Mouse (Mus musculus) CH12.LX (cell line): ENCODE measurements around the gene Col24a1. TPM values are rescaled to one million over a fixed set of nuclear protein-coding genes. Genes with fewer than 3 reads are reported as not detected.

Experiments used
- DNase-seq: peaks from one replicate; pipeline ENCODE4 v3.0.0-alpha.2; 2013; ENCODE audit errors: extremely low read depth
- H3K27ac ChIP-seq: 2 replicates; pipeline ENCODE4 v1.5.1; 2012; ENCODE audit warnings: low read depth, mild to moderate bottlenecking, control low read depth, moderate library complexity; ENCODE audit not compliant: insufficient read depth
- H3K27me3 ChIP-seq: replicated peaks from 2 replicates; pipeline ENCODE3; 2012; ENCODE audit warnings: inconsistent platforms
- H3K36me3 ChIP-seq, 2 experiments: replicated peaks in 1 of 2; 2 replicates each; pipeline versions ENCODE3 to v1.6.1; 2012; ENCODE audit warnings: inconsistent platforms in 1 of 2, low read length in 1 of 2, mild to moderate bottlenecking in 1 of 2, mixed read lengths in 1 of 2, moderate library complexity in 1 of 2; ENCODE audit not compliant: control insufficient read depth in 1 of 2, insufficient read depth in 1 of 2
- H3K4me1 ChIP-seq, 2 experiments: 2 replicates each; pipeline ENCODE4 v1.6.1; 2012; ENCODE audit warnings: inconsistent platforms in 1 of 2, moderate library complexity in 1 of 2; ENCODE audit not compliant: insufficient read depth in 2 of 2, control insufficient read depth in 1 of 2
- H3K4me2 ChIP-seq: 2 replicates; pipeline ENCODE4 v1.6.1; 2012; ENCODE audit warnings: low read depth, mild to moderate bottlenecking, control low read depth; ENCODE audit not compliant: poor library complexity, insufficient read depth, severe bottlenecking
- H3K4me3 ChIP-seq, 3 experiments: fragments of 150-350 bp in 1 of 3; sonication (generic) in 1 of 3; replicated peaks in 1 of 3; 2 replicates each; pipeline versions ENCODE3 to v1.5.1; 2011 to 2012; ENCODE audit warnings: low read depth in 2 of 3, low read length in 2 of 3, mild to moderate bottlenecking in 2 of 3, moderate library complexity in 2 of 3, control low read depth in 1 of 3, improper control_type of control experiment in 1 of 3, inconsistent platforms in 1 of 3, mixed read lengths in 1 of 3; ENCODE audit not compliant: poor library complexity in 1 of 3
- H3K79me2 ChIP-seq: replicated peaks from 2 replicates; pipeline ENCODE4 v1.6.1; 2012; ENCODE audit warnings: mild to moderate bottlenecking, moderate library complexity; ENCODE audit not compliant: control insufficient read depth, poor library complexity, insufficient read depth, severe bottlenecking; ENCODE audit errors: extremely low read depth
- H3K9ac ChIP-seq: 2 replicates; pipeline ENCODE4 v1.6.1; 2012; ENCODE audit warnings: low read depth, mild to moderate bottlenecking, control low read depth, moderate library complexity; ENCODE audit not compliant: insufficient read depth
- H3K9me3 ChIP-seq: replicated peaks from 2 replicates; pipeline ENCODE3; 2012; ENCODE audit warnings: low read length, inconsistent platforms, mixed read lengths
- BHLHE40 ChIP-seq: IDR thresholded peaks from 2 replicates; pipeline ENCODE4 v1.6.1; 2011; ENCODE audit warnings: mild to moderate bottlenecking, low read depth, low read length, improper control_type of control experiment
- CHD1 ChIP-seq: IDR thresholded peaks from 2 replicates; pipeline ENCODE4 v1.6.1; 2012; ENCODE audit warnings: low read depth, low read length, improper control_type of control experiment, inconsistent platforms
- CHD2 ChIP-seq: IDR thresholded peaks from 2 replicates; pipeline ENCODE4 v1.6.1; 2011; ENCODE audit warnings: low read length, improper control_type of control experiment
- CTCF ChIP-seq, 2 experiments: IDR thresholded peaks in 1 of 2; conservative IDR thresholded peaks in 1 of 2; 2 replicates each; pipeline ENCODE4 v1.5.1; 2011 to 2012; ENCODE audit warnings: low read depth in 2 of 2, low read length in 2 of 2, improper control_type of control experiment in 1 of 2, inconsistent platforms in 1 of 2, mild to moderate bottlenecking in 1 of 2, moderate library complexity in 1 of 2
- ETS1 ChIP-seq: conservative IDR thresholded peaks from 2 replicates; pipeline ENCODE4 v1.6.1; 2012; ENCODE audit warnings: low read depth, mild to moderate bottlenecking, inconsistent platforms, low read length, improper control_type of control experiment, moderate library complexity
- GABPA ChIP-seq: IDR thresholded peaks from 2 replicates; pipeline ENCODE4 v1.6.1; 2012; ENCODE audit warnings: low read depth, low read length, improper control_type of control experiment, inconsistent platforms; ENCODE audit not compliant: insufficient replicate concordance
- HCFC1 ChIP-seq: IDR thresholded peaks from 2 replicates; pipeline ENCODE4 v1.6.1; 2012; ENCODE audit warnings: low read depth, mild to moderate bottlenecking, inconsistent platforms, low read length, improper control_type of control experiment
- MAZ ChIP-seq: IDR thresholded peaks from 2 replicates; pipeline ENCODE4 v1.6.1; 2012; ENCODE audit warnings: low read depth, mild to moderate bottlenecking, inconsistent platforms, low read length, improper control_type of control experiment, moderate library complexity
- MXI1 ChIP-seq: IDR thresholded peaks from 2 replicates; pipeline ENCODE4 v1.6.1; 2011; ENCODE audit warnings: mild to moderate bottlenecking, low read depth, low read length, improper control_type of control experiment
- MYC ChIP-seq: IDR thresholded peaks from 2 replicates; pipeline ENCODE4 v1.6.1; 2011; ENCODE audit warnings: low read depth, mild to moderate bottlenecking, improper control_type of control experiment, low read length
- NELFE ChIP-seq: IDR thresholded peaks from 2 replicates; pipeline ENCODE4 v1.6.1; 2011; ENCODE audit warnings: low read depth, low read length, improper control_type of control experiment
- NRF1 ChIP-seq: IDR thresholded peaks from 2 replicates; pipeline ENCODE4 v1.6.1; 2014; ENCODE audit warnings: low read depth, mild to moderate bottlenecking, inconsistent platforms, low read length, improper control_type of control experiment, moderate library complexity
- PAX5 ChIP-seq: IDR thresholded peaks from 2 replicates; pipeline ENCODE4 v1.6.1; 2012; ENCODE audit warnings: low read length, inconsistent platforms, mixed read lengths
- RAD21 ChIP-seq: IDR thresholded peaks from 2 replicates; pipeline ENCODE4 v1.6.1; 2011; ENCODE audit warnings: low read depth, mild to moderate bottlenecking, low read length, improper control_type of control experiment, moderate library complexity
- SIN3A ChIP-seq: IDR thresholded peaks from 2 replicates; pipeline ENCODE4 v1.6.1; 2012; ENCODE audit warnings: low read length, improper control_type of control experiment, inconsistent platforms
- TBP ChIP-seq: conservative IDR thresholded peaks from 2 replicates; pipeline ENCODE4 v1.6.1; 2011; ENCODE audit warnings: low read depth, low read length, improper control_type of control experiment
- USF1 ChIP-seq: IDR thresholded peaks from 2 replicates; pipeline ENCODE4 v1.6.1; 2014; ENCODE audit warnings: low read depth, mild to moderate bottlenecking, inconsistent platforms, low read length, improper control_type of control experiment
- USF2 ChIP-seq: conservative IDR thresholded peaks from 2 replicates; pipeline ENCODE4 v1.6.1; 2011; ENCODE audit warnings: low read depth, low read length, improper control_type of control experiment
- ZMIZ1 ChIP-seq: IDR thresholded peaks from 2 replicates; pipeline ENCODE4 v1.6.1; 2012; ENCODE audit warnings: low read depth, mild to moderate bottlenecking, inconsistent platforms, low read length, improper control_type of control experiment
- ZNF384 ChIP-seq: IDR thresholded peaks from 2 replicates; pipeline ENCODE4 v1.6.1; 2012; ENCODE audit warnings: low read depth, low read length, improper control_type of control experiment, inconsistent platforms
- dilution Hi-C: fragments of 300-500 bp; cut with MboI; formaldehyde crosslinking; loops from 2 replicates; pipeline ENCODE4 v1.14.3; 2020; ENCODE audit warnings: low sequenced_read_pairs; ENCODE audit not compliant: extremely low pct_unique_long_range_greater_than_20kb, extremely low pct_ligation_motif_present
- in situ Hi-C: fragments of 300-500 bp; cut with MboI; formaldehyde crosslinking; loops from 3 replicates; pipeline ENCODE4 v1.14.3; 2019; ENCODE audit warnings: low sequenced_read_pairs, low pct_ligation_motif_present, low pct_unique_long_range_greater_than_20kb, mixed read lengths
- polyA plus RNA-seq: library from polyadenylated mRNA; unstranded; fragments of >175 nt; gene quantifications from 2 replicates; pipeline ENCODE4 v1.2.1, GENCODE M21; 2012; ENCODE audit warnings: low read depth; ENCODE audit not compliant: insufficient read length
- total RNA-seq, 2 experiments: library from RNA; depleted of rRNA; stranded (reverse); fragments of 300-350 nt in 1 of 2; fragments of >200 nt in 1 of 2; gene quantifications; 2 replicates each; pipeline ENCODE4 v1.2.3; 2012 to 2014

Gene Col24a1
- total and polyA plus RNA-seq, 3 experiments, result 0.10 TPM; not detected in 2

DNA sequence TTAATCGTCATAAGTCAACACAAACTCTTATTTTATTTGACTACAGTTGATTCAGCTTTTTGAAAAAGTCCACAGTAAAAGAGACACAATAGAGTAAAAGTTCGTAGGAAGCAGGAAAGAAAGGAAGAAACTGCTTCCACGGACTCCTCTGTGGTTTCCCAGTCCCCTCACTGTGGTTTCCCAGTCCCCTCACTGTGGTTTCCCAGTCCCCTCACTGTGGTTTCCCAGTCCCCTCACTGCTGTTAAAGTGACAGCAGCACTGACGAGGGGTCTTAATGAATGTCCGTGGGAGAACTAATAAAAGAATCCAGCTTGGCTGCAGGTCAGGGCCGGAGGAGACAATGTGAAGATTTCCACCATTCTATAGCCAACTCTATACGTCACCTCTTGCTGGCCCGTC, 39.4 kb downstream of the Col24a1 start:
- no peak overlapping the region for H3K4me2 ChIP-seq
- no peaks in the 10 kb centered on the region for H3K9me3 ChIP-seq
- H3K36me3 ChIP-seq, result no peaks in the 10 kb centered on the region
- no peak overlapping the region for H3K27ac ChIP-seq
- no peak overlapping the region for H3K9ac ChIP-seq
- H3K27me3 ChIP-seq, result no peaks in the 10 kb centered on the region
- no peak overlapping the region for H3K4me3 ChIP-seq
- in situ Hi-C loops (no loop called here), dilution Hi-C loops (no loop called here)
- DNase-seq, result no peak
- peaks cover 0 to 24% of the 10 kb centered on the region in 2 experiments; a peak in 2 of 4 replicates for H3K4me1 ChIP-seq
- TF ChIP-seq MAZ (no peak), BHLHE40 (no peak), RAD21 (no peak), USF1 (no peak), TBP (no peak), ZNF384 (no peak), SIN3A (no peak), HCFC1 (no peak), PAX5 (no peak), CTCF (conservative IDR thresholded peaks at IDR 0.05 in 1 of 2, IDR thresholded peaks at IDR 0.05 in 1 of 2; ENCODE audit: low read depth in 2 of 2, low read length in 2 of 2) (no peak), CHD2 (no peak), GABPA (no peak), NRF1 (no peak), ZMIZ1 (no peak), MXI1 (no peak), USF2 (no peak), NELFE (no peak)
- H3K79me2 ChIP-seq, result no peaks in the 10 kb centered on the region

DNA sequence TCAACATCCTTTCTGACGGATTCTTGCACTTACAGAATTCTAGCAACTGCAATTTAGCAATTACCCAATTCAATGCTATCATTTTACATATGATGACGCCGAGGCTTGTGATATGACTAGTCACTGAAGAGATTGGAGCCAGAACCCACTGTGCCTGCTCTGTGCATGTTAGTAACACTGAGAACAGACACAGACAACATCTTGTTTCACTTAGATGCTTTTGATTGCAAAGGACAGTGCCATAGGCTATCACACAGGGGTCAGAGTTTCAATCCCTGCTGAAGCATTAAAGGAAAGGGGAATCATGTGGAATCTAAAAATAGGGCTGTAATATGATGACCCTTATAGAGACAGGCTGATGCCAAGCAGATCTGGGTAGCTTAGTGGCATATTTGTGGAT, 41.8 kb downstream of the Col24a1 start:
- Histone ChIP-seq H3K4me1 (peaks cover 0 to 24% of the 10 kb centered on the region in 2 experiments; a peak in 2 of 4 replicates), H3K27me3 (no peaks in the 10 kb centered on the region), H3K9me3 (no peaks in the 10 kb centered on the region), H3K4me2 (no peak overlapping the region), H3K79me2 (no peaks in the 10 kb centered on the region), H3K36me3 (no peaks in the 10 kb centered on the region), H3K27ac (no peak overlapping the region), H3K4me3 (no peak overlapping the region), H3K9ac (no peak overlapping the region)
- in situ Hi-C loops (no loop called here), dilution Hi-C loops (no loop called here)
- TF ChIP-seq ETS1 (no peak), MYC (no peak), CHD1 (no peak)
- no peak for DNase-seq
